Mouse (Mus musculus) embryonic facial prominence, embryonic 11.5 days (tissue): ENCODE measurements around the gene Vsx1. TPM values are rescaled to one million over a fixed set of nuclear protein-coding genes. Genes with fewer than 3 reads are reported as not detected.

Experiments used
- ATAC-seq: fragments of 200-750 bp; cut with Nextera tagmentation; replicated peaks from 2 replicates; pipeline ENCODE4 v1.8.0; 2017; ENCODE audit warnings: low read depth; ENCODE audit not compliant: insufficient number of reproducible peaks, low FRiP score, low TSS enrichment
- DNase-seq: peaks from one replicate; pipeline ENCODE4 v3.0.0-alpha.2; 2015; ENCODE audit warnings: low spot score
- H3K27ac ChIP-seq: fragments of 300-500 bp; sonication (generic); replicated peaks from 2 replicates; pipeline ENCODE4 v1.5.1; 2014; ENCODE audit warnings: mild to moderate bottlenecking, low read depth, low read length, control low read depth
- H3K27me3 ChIP-seq: fragments of 300-500 bp; sonication (generic); 2 replicates; pipeline ENCODE4 v1.6.1; 2014; ENCODE audit warnings: mild to moderate bottlenecking, low read length, moderate library complexity, mixed read lengths; ENCODE audit not compliant: control insufficient read depth, insufficient read depth
- H3K36me3 ChIP-seq: fragments of 300-500 bp; sonication (generic); replicated peaks from 2 replicates; pipeline ENCODE4 v1.6.1; 2014; ENCODE audit warnings: low read depth, mild to moderate bottlenecking, low read length, moderate library complexity, mixed read lengths; ENCODE audit not compliant: control insufficient read depth, insufficient read depth
- H3K4me1 ChIP-seq: fragments of 300-500 bp; sonication (generic); 2 replicates; pipeline ENCODE4 v1.6.1; 2014; ENCODE audit warnings: low read length, mixed read lengths; ENCODE audit not compliant: control insufficient read depth, insufficient read depth
- H3K4me2 ChIP-seq: fragments of 300-500 bp; sonication (generic); 2 replicates; pipeline ENCODE4 v1.6.1; 2014; ENCODE audit warnings: low read depth, mild to moderate bottlenecking, control low read depth, low read length, moderate library complexity
- H3K4me3 ChIP-seq: fragments of 300-500 bp; sonication (generic); 2 replicates; pipeline ENCODE4 v1.5.1; 2014; ENCODE audit warnings: low read depth, low read length, control low read depth
- H3K9ac ChIP-seq: fragments of 300-500 bp; sonication (generic); replicated peaks from 2 replicates; pipeline ENCODE4 v1.6.1; 2014; ENCODE audit warnings: mild to moderate bottlenecking, control low read depth, low read length
- H3K9me3 ChIP-seq: fragments of 300-500 bp; sonication (generic); replicated peaks from 2 replicates; pipeline ENCODE4 v1.6.1; 2016; ENCODE audit warnings: mild to moderate bottlenecking, low read length, inconsistent platforms, mixed read lengths; ENCODE audit not compliant: control insufficient read depth
- WGBS: fragments of 180-500 bp; shearing (Covaris S2); extraction: QIAGEN DNeasy Blood & Tissue Kit; methylation state at CpG from one replicate; pipeline ENCODE4 v1.1.7; 2014; 5-methylcytosine and 5-hydroxymethylcytosine counted together
- polyA plus RNA-seq: library from polyadenylated mRNA; unstranded; fragments of >200 nt; fragmentation: Nextera tagmentation; extraction: Ambion mirVana; gene quantifications from 2 replicates; pipeline ENCODE4 v1.2.1, GENCODE M21; 2014

The Vsx1 gene
- polyA plus RNA-seq, 1 experiment from 2014 or later: not detected

GRCm38 (mm10) chr2:150687871-150688540 is 1.2 kb downstream of the Vsx1 start:
- Histone ChIP-seq H3K9me3 (no peaks in the 10 kb centered on the region), H3K9ac (no peak overlapping the region), H3K4me2 (peak overlapping the region; percentile 61), H3K4me1 (no peaks in the 10 kb centered on the region; the same call in 1 of the 2 replicates), H3K27ac (no peak overlapping the region), H3K36me3 (no peaks in the 10 kb centered on the region), H3K27me3 (peaks cover 38% of the 10 kb centered on the region), H3K4me3 (peak overlapping the region; percentile 33)
- 5% methylated on average over 23 of the region's 23 CpGs for WGBS
- no peak for ATAC-seq
- no peak for DNase-seq

GRCm38 (mm10) chr2:150685389-150685788 is 3.8 kb downstream of the Vsx1 start:
- Histone ChIP-seq H3K36me3 (no peaks in the 10 kb centered on the region), H3K4me2 (no peak overlapping the region), H3K9me3 (no peaks in the 10 kb centered on the region), H3K4me3 (no peak overlapping the region), H3K27ac (no peak overlapping the region), H3K4me1 (no peaks in the 10 kb centered on the region; the same call in 1 of the 2 replicates), H3K9ac (no peak overlapping the region), H3K27me3 (peaks cover 31% of the 10 kb centered on the region)
- DNase-seq (no peak), ATAC-seq (no peak)
- WGBS: 91% methylated on average over 9 of the region's 9 CpGs

GRCm38 (mm10) chr2:150684451-150684850 is 4.7 kb downstream of the Vsx1 start:
- H3K9ac ChIP-seq: no peak overlapping the region
- no peak overlapping the region for H3K4me3 ChIP-seq
- H3K27me3 ChIP-seq: peaks cover 22% of the 10 kb centered on the region
- no peaks in the 10 kb centered on the region for H3K36me3 ChIP-seq
- ATAC-seq (no peak), DNase-seq (no peak)
- WGBS: 81% methylated on average over 12 of the region's 12 CpGs
- H3K4me2 ChIP-seq: no peak overlapping the region
- H3K27ac ChIP-seq: no peak overlapping the region
- H3K9me3 ChIP-seq: no peaks in the 10 kb centered on the region
- H3K4me1 ChIP-seq: no peaks in the 10 kb centered on the region; the same call in 1 of the 2 replicates

GRCm38 (mm10) chr2:150681581-150681980 is 7.6 kb downstream of the Vsx1 start:
- H3K36me3 ChIP-seq: no peaks in the 10 kb centered on the region
- H3K4me2 ChIP-seq: no peak overlapping the region
- H3K27me3 ChIP-seq: no peaks in the 10 kb centered on the region
- no peak overlapping the region for H3K9ac ChIP-seq
- no peaks in the 10 kb centered on the region for H3K4me1 ChIP-seq
- no peak overlapping the region for H3K4me3 ChIP-seq
- 69% methylated on average over 4 of the region's 4 CpGs for WGBS
- DNase-seq: no peak
- ATAC-seq: no peak
- no peaks in the 10 kb centered on the region for H3K9me3 ChIP-seq
- H3K27ac ChIP-seq: no peak overlapping the region

- no peaks in the 10 kb centered on the region for H3K27me3 ChIP-seq
- H3K36me3 ChIP-seq: no peaks in the 10 kb centered on the region
- no peak overlapping the region for H3K4me2 ChIP-seq
- no peak overlapping the region for H3K27ac ChIP-seq
- H3K9me3 ChIP-seq: no peaks in the 10 kb centered on the region
- H3K9ac ChIP-seq: no peak overlapping the region
- H3K4me1 ChIP-seq: no peaks in the 10 kb centered on the region
- peak; percentile 88 for DNase-seq
- 1% methylated on average over 3 of the region's 3 CpGs for WGBS
- H3K4me3 ChIP-seq: no peak overlapping the region
- no peak for ATAC-seq
Observed at GRCm38 (mm10) chr2:150678392-150678791, 10.8 kb downstream of the Vsx1 start.

- Histone ChIP-seq H3K27me3 (no peaks in the 10 kb centered on the region), H3K9me3 (no peaks in the 10 kb centered on the region), H3K36me3 (no peaks in the 10 kb centered on the region), H3K4me3 (no peak overlapping the region), H3K9ac (no peak overlapping the region), H3K4me1 (no peaks in the 10 kb centered on the region), H3K4me2 (no peak overlapping the region), H3K27ac (no peak overlapping the region)
- ATAC-seq (no peak), DNase-seq (no peak)
- WGBS: 11% methylated on average over 1 of the region's 1 CpGs
Observed at GRCm38 (mm10) chr2:150675525-150675924, 13.6 kb downstream of the Vsx1 start.

GRCm38 (mm10) chr2:150674900-150675299 is 14.3 kb downstream of the Vsx1 start:
- Histone ChIP-seq H3K9me3 (no peaks in the 10 kb centered on the region), H3K9ac (no peak overlapping the region), H3K4me1 (no peaks in the 10 kb centered on the region), H3K36me3 (no peaks in the 10 kb centered on the region), H3K4me3 (no peak overlapping the region), H3K27me3 (no peaks in the 10 kb centered on the region), H3K27ac (no peak overlapping the region), H3K4me2 (no peak overlapping the region)
- WGBS: 8% methylated on average over 2 of the region's 2 CpGs
- peak; percentile 82 for DNase-seq
- ATAC-seq: peak; percentile 25

GRCm38 (mm10) chr2:150673929-150674328 is 15.2 kb downstream of the Vsx1 start:
- no peak for ATAC-seq

More at GRCm38 (mm10) chr2:150673929-150674328, 15.2 kb downstream of the Vsx1 start:
- Histone ChIP-seq H3K36me3 (no peaks in the 10 kb centered on the region), H3K9ac (no peak overlapping the region), H3K27me3 (no peaks in the 10 kb centered on the region), H3K9me3 (no peaks in the 10 kb centered on the region), H3K4me1 (no peaks in the 10 kb centered on the region), H3K4me3 (no peak overlapping the region), H3K27ac (no peak overlapping the region), H3K4me2 (no peak overlapping the region)
- DNase-seq: no peak
- 83% methylated on average over 11 of the region's 11 CpGs for WGBS
